Mouse (Mus musculus): ENCODE data around the gene Gm4187.
"Not testable (repeated sequence)": the region's sequence is repeated elsewhere in the genome, so short reads cannot be mapped to it uniquely, and the experiment has no call there.

Gm4187 gene

DNA sequence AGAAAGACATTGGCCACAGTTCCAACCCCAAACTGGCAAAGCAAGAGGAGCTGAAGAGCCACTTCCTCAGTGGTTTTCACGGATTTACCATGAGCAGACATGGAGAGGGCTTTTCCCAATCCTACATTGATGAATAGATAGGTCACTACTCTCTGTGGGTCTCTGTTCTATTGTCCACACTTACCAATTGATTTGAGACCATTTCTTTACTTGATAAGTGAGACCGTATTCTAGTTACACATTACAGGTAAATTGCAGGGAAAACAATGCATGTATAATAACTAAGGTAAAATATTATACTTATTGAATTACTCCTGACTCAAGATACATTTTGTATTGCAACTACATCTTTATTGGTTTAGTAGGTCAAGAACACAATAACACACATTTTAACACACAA is at the start of gene Gm4187:
Gene Gm4187 (minus strand): TSS at position 101 of the 400 bp plus-strand sequence.
- DNase-seq: not testable (repeated sequence)

DNA sequence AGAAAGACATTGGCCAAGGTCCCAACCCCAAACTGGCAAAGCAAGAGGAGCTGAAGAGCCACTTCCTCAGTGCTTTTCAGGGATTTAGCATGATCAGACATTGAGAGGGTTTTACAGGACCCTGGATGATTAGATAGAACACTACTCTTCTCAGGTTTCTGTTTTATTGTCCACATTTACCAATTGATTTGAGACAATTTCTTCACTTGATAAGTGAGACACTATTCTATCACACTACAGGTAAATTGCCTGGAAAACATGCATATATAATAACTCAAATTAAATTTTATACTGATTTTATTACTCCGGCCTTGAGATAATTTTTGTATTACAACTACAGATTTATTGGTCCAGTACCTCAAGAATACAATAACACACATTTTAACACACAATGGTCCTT is 41.4 kb upstream of the Gm4187 start, which contains the start of gene Gm8660:
Gene Gm8660 (minus strand): TSS at position 101 of the 400 bp plus-strand sequence.
- not testable (repeated sequence) for DNase-seq
